Mouse (Mus musculus): ENCODE measurements around the gene Ccl3. TPM values are rescaled to one million over a fixed set of nuclear protein-coding genes. Genes with fewer than 3 reads are reported as not detected.

The Ccl3 gene
- polyA plus RNA-seq, 1 experiment from 2014 or later = 1.9 TPM

Other genes starting within 250 kb of the Ccl3 start
- gene Rasl10b, start 240.2 kb downstream of the Ccl3 start, polyA plus RNA-seq (2014; fragmentation: Nextera tagmentation; extraction: Ambion mirVana) = 4.2 TPM in 2 replicates
- 0.19 and 0.43 TPM in 2 replicates for gene Gas2l2, start 219.9 kb downstream of the Ccl3 start, polyA plus RNA-seq (2014; fragmentation: Nextera tagmentation; extraction: Ambion mirVana)
- gene 1700020L24Rik, start 211.7 kb downstream of the Ccl3 start, polyA plus RNA-seq (2014; fragmentation: Nextera tagmentation; extraction: Ambion mirVana) = 0.80 and 0.83 TPM in 2 replicates
- gene Mmp28, start 186.3 kb downstream of the Ccl3 start, polyA plus RNA-seq (2014; fragmentation: Nextera tagmentation; extraction: Ambion mirVana) = 2.8 and 3.1 TPM in 2 replicates
- 7.3 and 26.6 TPM in 2 replicates for gene Taf15, start 176.3 kb downstream of the Ccl3 start, polyA plus RNA-seq (2014; fragmentation: Nextera tagmentation; extraction: Ambion mirVana)
- gene Heatr9, start 127.2 kb downstream of the Ccl3 start, polyA plus RNA-seq (2014; fragmentation: Nextera tagmentation; extraction: Ambion mirVana) = not detected in 2 replicates
- 0.42 TPM in 1 of 2 replicates, not detected in the other for gene Ccl5, start 118.8 kb downstream of the Ccl3 start, polyA plus RNA-seq (2014; fragmentation: Nextera tagmentation; extraction: Ambion mirVana)
- 2.1 and 3.1 TPM in 2 replicates for gene Ccl9, start 70.7 kb downstream of the Ccl3 start, polyA plus RNA-seq (2014; fragmentation: Nextera tagmentation; extraction: Ambion mirVana)
- 0.98 and 1.3 TPM in 2 replicates for gene Ccl6, start 56.3 kb downstream of the Ccl3 start, polyA plus RNA-seq (2014; fragmentation: Nextera tagmentation; extraction: Ambion mirVana)
- not detected in 2 replicates for gene Rpl9-ps1, start 3.7 kb downstream of the Ccl3 start, polyA plus RNA-seq (2014; fragmentation: Nextera tagmentation; extraction: Ambion mirVana)
- gene Ccl4, start 13.2 kb upstream of the Ccl3 start, polyA plus RNA-seq (2014; fragmentation: Nextera tagmentation; extraction: Ambion mirVana) = 0.28 and 0.49 TPM in 2 replicates
- gene Wfdc17, start 54.6 kb upstream of the Ccl3 start, polyA plus RNA-seq (2014; fragmentation: Nextera tagmentation; extraction: Ambion mirVana) = 0.71 TPM in 1 of 2 replicates, not detected in the other
- gene Wfdc18, start 59.7 kb upstream of the Ccl3 start, polyA plus RNA-seq (2014; fragmentation: Nextera tagmentation; extraction: Ambion mirVana) = not detected in 2 replicates
- gene Wfdc21, start 97.6 kb upstream of the Ccl3 start, polyA plus RNA-seq (2014; fragmentation: Nextera tagmentation; extraction: Ambion mirVana) = not detected in 2 replicates
- gene Heatr6, start 104.3 kb upstream of the Ccl3 start, polyA plus RNA-seq (2014; fragmentation: Nextera tagmentation; extraction: Ambion mirVana) = 27.3 and 32.8 TPM in 2 replicates
- 0.32 TPM in 1 of 2 replicates, not detected in the other for gene Hnf1b, start 200.7 kb upstream of the Ccl3 start, polyA plus RNA-seq (2014; fragmentation: Nextera tagmentation; extraction: Ambion mirVana)

All from hindbrain, embryonic 11.5 days (tissue).